Mouse (Mus musculus) layer of hippocampus, postnatal 25 days (tissue): ENCODE data around the gene 2610507B11Rik. TPM values are rescaled to one million over a fixed set of nuclear protein-coding genes. Genes with fewer than 3 reads are reported as not detected.

ENCODE experiments used
- DNase-seq, 2 experiments: peaks; one replicate each; pipeline ENCODE4 v3.0.0; 2022; ENCODE audit warnings: mixed read lengths in 2 of 2, low spot score in 1 of 2; ENCODE audit errors: extremely low spot score in 1 of 2
- total RNA-seq, 2 experiments: library from RNA; stranded (reverse); gene quantifications; 2 replicates each; pipeline ENCODE4 v1.2.3; 2021

The 2610507B11Rik gene
- total RNA-seq, 2 experiments from 2014 or later: 193 to 209 TPM

DNA sequence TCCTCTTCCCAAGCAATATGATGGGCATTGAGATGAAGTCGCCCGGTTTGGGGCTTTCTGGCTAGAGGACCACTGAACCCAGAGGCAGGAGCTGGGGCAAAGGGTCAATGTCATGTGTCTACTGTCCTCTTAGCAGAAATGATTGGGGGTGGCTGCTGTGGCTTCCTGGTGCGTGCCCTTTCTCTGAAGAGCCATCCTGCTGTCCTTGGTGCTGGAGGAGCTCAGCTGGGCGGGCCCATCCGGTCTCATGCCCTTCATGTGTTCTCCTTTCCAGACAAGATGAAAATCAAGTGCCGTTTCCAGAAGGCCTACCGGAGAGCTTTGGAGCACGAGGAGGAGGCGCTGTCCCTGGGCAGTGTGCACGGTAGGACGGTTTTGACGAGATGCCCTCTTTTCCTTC, 71.1 kb downstream of the 2610507B11Rik start:
- no peak for DNase-seq

- DNase-seq: no peak
Observed at GRCm38 (mm10) chr11:78333992-78334391, 72.4 kb downstream of the 2610507B11Rik start.

- no peak for DNase-seq
Observed at GRCm38 (mm10) chr11:78337040-78337439, 75.5 kb downstream of the 2610507B11Rik start.

Other genes with a start within 250 kb of the 2610507B11Rik start
- 1 to 10 TPM; 6.9 to 7.4 TPM for gene Dhrs13, start 229.5 kb upstream of the 2610507B11Rik start, total RNA-seq
- gene Flot2, start 223.8 kb upstream of the 2610507B11Rik start, total RNA-seq: 10 to 100 TPM; 74.4 to 81.6 TPM
- 10 to 100 TPM; 18.6 to 21.1 TPM for gene Eral1, start 181.4 kb upstream of the 2610507B11Rik start, total RNA-seq
- 10 to 100 TPM; 27.6 to 33.4 TPM for gene Fam222b, start 167.1 kb upstream of the 2610507B11Rik start, total RNA-seq
- 10 to 100 TPM; 16.1 to 19.9 TPM for gene Traf4, start 96.2 kb upstream of the 2610507B11Rik start, total RNA-seq
- 1 to 10 TPM; 3.1 to 3.3 TPM for gene Nek8, start 85.1 kb upstream of the 2610507B11Rik start, total RNA-seq
- 10 to 100 TPM; 23.8 to 29.7 TPM for gene Tlcd1, start 85.0 kb upstream of the 2610507B11Rik start, total RNA-seq
- 100 to 1,000 TPM; 678 to 771 TPM for gene Rpl23a, start 78.2 kb upstream of the 2610507B11Rik start, total RNA-seq
- 10 to 100 TPM; 26.1 to 37.3 TPM for gene Rab34, start 73.3 kb upstream of the 2610507B11Rik start, total RNA-seq
- gene Proca1, start 68.4 kb upstream of the 2610507B11Rik start, total RNA-seq: 1 to 10 TPM; 5.0 to 5.4 TPM
- gene Sdf2, start 16.0 kb upstream of the 2610507B11Rik start, total RNA-seq: 10 to 100 TPM; 61.1 to 69.4 TPM
- gene Supt6, start 15.8 kb upstream of the 2610507B11Rik start, total RNA-seq: 100 to 1,000 TPM; 110 to 123 TPM
- gene BC030499, start 29.1 kb downstream of the 2610507B11Rik start, total RNA-seq: 1 to 10 TPM; 4.0 to 5.6 TPM
- gene Spag5, start 39.8 kb downstream of the 2610507B11Rik start, total RNA-seq: 1 to 10 TPM; 4.2 to 4.6 TPM
- 100 to 1,000 TPM; 852 to 862 TPM for gene Aldoc, start 61.2 kb downstream of the 2610507B11Rik start, total RNA-seq
- gene Pigs, start 66.7 kb downstream of the 2610507B11Rik start, total RNA-seq: 10 to 100 TPM; 62.2 to 65.8 TPM
- gene Unc119, start 81.7 kb downstream of the 2610507B11Rik start, total RNA-seq: 10 to 100 TPM; 29.6 to 32.5 TPM
- not detected for gene Foxn1, start 124.8 kb downstream of the 2610507B11Rik start, total RNA-seq
- not detected for gene Slc13a2, start 160.5 kb downstream of the 2610507B11Rik start, total RNA-seq
- 10 to 100 TPM; 10.6 to 11.2 TPM for gene Slc46a1, start 203.9 kb downstream of the 2610507B11Rik start, total RNA-seq
- 10 to 100 TPM; 39.5 to 40.8 TPM for gene Sarm1, start 236.0 kb downstream of the 2610507B11Rik start, total RNA-seq
- gene Vtn, start 237.3 kb downstream of the 2610507B11Rik start, total RNA-seq: 10 to 100 TPM; 57.9 to 64.0 TPM
- gene Sebox, start 241.7 kb downstream of the 2610507B11Rik start, total RNA-seq: 1 to 10 TPM; 5.0 to 5.5 TPM